Mouse (Mus musculus) ES-E14 (cell line): Measurements from ENCODE around the gene Sh3bp2. TPM values are rescaled to one million over a fixed set of nuclear protein-coding genes. Genes with fewer than 3 reads are reported as not detected.

ENCODE experiments used
- DNase-seq: peaks from one replicate; pipeline ENCODE4 v3.0.0-alpha.2; 2013; ENCODE audit warnings: low read depth, low spot score
- H3K27ac ChIP-seq: 2 replicates; pipeline ENCODE4 v1.5.1; 2012; ENCODE audit warnings: low read depth, mild to moderate bottlenecking, low read length, moderate library complexity, mixed read lengths; ENCODE audit not compliant: poor library complexity, insufficient read depth, severe bottlenecking
- H3K36me3 ChIP-seq: 2 replicates; pipeline ENCODE4 v1.6.1; 2012; ENCODE audit warnings: mild to moderate bottlenecking, low read length, moderate library complexity, mixed read lengths; ENCODE audit not compliant: control insufficient read depth, poor library complexity, insufficient read depth, severe bottlenecking
- H3K4me1 ChIP-seq, 2 experiments: fragments of 150-350 bp in 1 of 2; sonication (generic) in 1 of 2; 2 replicates each; pipeline ENCODE4 v1.6.1; 2012; ENCODE audit warnings: low read length in 2 of 2, mild to moderate bottlenecking in 1 of 2, mixed read lengths in 1 of 2; ENCODE audit not compliant: control insufficient read depth in 2 of 2, insufficient read depth in 2 of 2, poor library complexity in 1 of 2
- H3K4me3 ChIP-seq, 2 experiments: fragments of 150-350 bp in 1 of 2; sonication (generic) in 1 of 2; 2 replicates each; pipeline ENCODE4 v1.5.1; 2012; ENCODE audit warnings: low read length in 2 of 2, low read depth in 1 of 2, mild to moderate bottlenecking in 1 of 2, mixed read lengths in 1 of 2; ENCODE audit not compliant: insufficient read depth in 1 of 2, poor library complexity in 1 of 2, severe bottlenecking in 1 of 2
- H3K9ac ChIP-seq: 2 replicates; pipeline ENCODE4 v1.6.1; 2012; ENCODE audit warnings: low read depth, mild to moderate bottlenecking, low read length, mixed read lengths; ENCODE audit not compliant: poor library complexity, insufficient read depth, severe bottlenecking
- H3K9me3 ChIP-seq: fragments of 150-350 bp; sonication (generic); 2 replicates; pipeline ENCODE4 v1.6.1; 2012; ENCODE audit warnings: low read depth, mild to moderate bottlenecking, low read length; ENCODE audit not compliant: control insufficient read depth, insufficient read depth
- CHD2 ChIP-seq: IDR thresholded peaks from 2 replicates; pipeline ENCODE4 v1.6.1; 2014; ENCODE audit warnings: mild to moderate bottlenecking, low read depth, low read length, inconsistent platforms
- HCFC1 ChIP-seq: IDR thresholded peaks from 2 replicates; pipeline ENCODE4 v1.6.1; 2012; ENCODE audit warnings: low read length, inconsistent platforms, borderline replicate concordance; ENCODE audit not compliant: insufficient read depth
- MAFK ChIP-seq: IDR thresholded peaks from 2 replicates; pipeline ENCODE4 v1.6.1; 2014; ENCODE audit warnings: mild to moderate bottlenecking, low read depth, low read length, inconsistent platforms; ENCODE audit not compliant: insufficient read depth
- ZC3H11A ChIP-seq: IDR thresholded peaks from 2 replicates; pipeline ENCODE4 v1.6.1; 2012; ENCODE audit warnings: low read depth, mild to moderate bottlenecking, inconsistent platforms, low read length, borderline replicate concordance
- ZNF384 ChIP-seq: IDR thresholded peaks from 2 replicates; pipeline ENCODE4 v1.6.1; 2012; ENCODE audit warnings: low read depth, low read length, inconsistent platforms
- in situ Hi-C, 2 experiments: fragments of 600-800 bp; cut with MboI; formaldehyde crosslinking; loops; one replicate each; pipeline ENCODE4 v1.15.1; 2025; ENCODE audit warnings: low sequenced_read_pairs in 2 of 2, inconsistent platforms in 1 of 2; ENCODE audit not compliant: unreplicated experiment in 2 of 2
- total RNA-seq: library from RNA; depleted of rRNA; stranded (reverse); fragments of 300-350 nt; gene quantifications from 2 replicates; pipeline ENCODE4 v1.2.3, GENCODE M21; 2012

The Sh3bp2 gene
- total RNA-seq, 1 experiment: 2.4 TPM

DNA sequence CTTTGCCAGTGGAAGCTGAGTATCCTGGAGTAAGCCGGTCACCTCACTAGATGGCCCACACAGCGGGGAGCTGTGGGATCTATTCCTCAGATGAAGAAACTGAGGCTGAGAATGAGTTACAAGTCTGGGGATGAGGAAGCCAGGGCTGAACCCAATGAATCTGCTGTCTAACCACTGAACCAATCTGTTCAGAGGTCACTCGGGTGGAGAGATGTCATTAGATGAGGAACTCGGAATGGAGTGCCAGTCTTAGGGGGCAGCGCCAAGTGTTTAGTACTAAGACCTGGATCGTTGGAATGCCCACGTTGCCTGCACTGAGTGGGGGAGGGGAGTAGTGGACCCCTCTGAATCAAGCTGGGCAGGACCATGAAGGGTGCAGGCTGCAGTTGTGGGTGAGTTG, 12.4 kb downstream of the Sh3bp2 start:
- peaks cover 0 to 2% of the 10 kb centered on the region in 2 experiments; a peak in 1 of 4 replicates for H3K4me1 ChIP-seq
- H3K9ac ChIP-seq: no peak overlapping the region
- TF ChIP-seq ZNF384 (no peak), ZC3H11A (no peak), CHD2 (no peak), MAFK (no peak), HCFC1 (no peak)
- DNase-seq: no peak
- in situ Hi-C loops: no loop called here
- H3K27ac ChIP-seq: no peak overlapping the region
- no peaks in the 10 kb centered on the region for H3K9me3 ChIP-seq
- no peak overlapping the region for H3K4me3 ChIP-seq
- H3K36me3 ChIP-seq: no peaks in the 10 kb centered on the region

DNA sequence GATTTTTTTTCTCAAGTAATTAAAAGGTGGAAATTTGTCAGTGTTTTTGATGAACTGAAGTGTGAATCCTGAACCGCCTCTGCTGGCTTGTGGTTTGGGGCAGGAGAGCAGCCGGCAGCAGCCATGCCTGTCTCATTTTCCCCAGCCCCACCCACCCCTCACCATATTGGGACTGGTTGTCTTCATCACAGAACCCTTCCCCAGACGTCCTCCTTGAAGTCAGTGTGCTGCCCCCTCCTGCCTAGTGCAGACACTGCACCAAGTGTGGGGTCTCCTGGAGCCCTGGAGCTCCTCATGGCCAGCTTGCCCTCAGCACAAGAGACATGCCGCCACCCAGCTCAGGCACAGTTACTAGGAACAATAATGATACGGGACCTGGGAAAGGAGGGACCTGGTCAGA, 12.9 kb downstream of the Sh3bp2 start:
- peak; percentile 69 for DNase-seq
- in situ Hi-C loops: no loop called here
- Histone ChIP-seq H3K9ac (no peak overlapping the region), H3K9me3 (no peaks in the 10 kb centered on the region), H3K27ac (no peak overlapping the region), H3K4me1 (peaks cover 0 to 2% of the 10 kb centered on the region in 2 experiments; a peak in 1 of 4 replicates), H3K4me3 (no peak overlapping the region), H3K36me3 (no peaks in the 10 kb centered on the region)
- TF ChIP-seq ZC3H11A: no peak
- TF ChIP-seq CHD2: no peak
- no peak for TF ChIP-seq MAFK
- no peak for TF ChIP-seq HCFC1
- no peak for TF ChIP-seq ZNF384

DNA sequence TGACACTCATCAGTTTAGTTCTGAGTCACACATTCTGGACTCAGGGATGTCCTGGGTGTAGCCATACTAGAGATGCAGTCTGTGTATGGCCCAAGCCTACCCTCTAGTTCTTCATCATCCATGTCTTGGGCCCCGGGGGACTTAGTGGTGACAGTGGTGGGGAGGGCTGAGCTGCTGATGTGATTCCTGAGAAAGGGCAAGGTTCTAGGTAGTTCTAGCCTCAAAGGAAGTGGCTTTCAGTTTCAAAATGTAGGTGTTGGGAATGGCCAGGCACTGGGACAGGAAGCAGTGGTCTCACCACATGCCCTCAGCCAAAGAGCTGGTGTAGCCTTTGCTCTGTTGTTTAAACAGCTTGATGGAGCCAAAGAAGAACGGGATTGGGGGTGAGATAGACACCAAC, 13.5 kb downstream of the Sh3bp2 start:
- no peak overlapping the region for H3K27ac ChIP-seq
- no peak for DNase-seq
- in situ Hi-C loops: no loop called here
- H3K4me1 ChIP-seq: peaks cover 0 to 2% of the 10 kb centered on the region in 2 experiments; a peak in 1 of 4 replicates
- H3K36me3 ChIP-seq: no peaks in the 10 kb centered on the region
- no peak overlapping the region for H3K9ac ChIP-seq
- H3K9me3 ChIP-seq: no peaks in the 10 kb centered on the region
- no peak for TF ChIP-seq HCFC1
- no peak for TF ChIP-seq ZNF384
- TF ChIP-seq MAFK: no peak
- no peak for TF ChIP-seq ZC3H11A
- TF ChIP-seq CHD2: no peak
- no peak overlapping the region for H3K4me3 ChIP-seq

DNA sequence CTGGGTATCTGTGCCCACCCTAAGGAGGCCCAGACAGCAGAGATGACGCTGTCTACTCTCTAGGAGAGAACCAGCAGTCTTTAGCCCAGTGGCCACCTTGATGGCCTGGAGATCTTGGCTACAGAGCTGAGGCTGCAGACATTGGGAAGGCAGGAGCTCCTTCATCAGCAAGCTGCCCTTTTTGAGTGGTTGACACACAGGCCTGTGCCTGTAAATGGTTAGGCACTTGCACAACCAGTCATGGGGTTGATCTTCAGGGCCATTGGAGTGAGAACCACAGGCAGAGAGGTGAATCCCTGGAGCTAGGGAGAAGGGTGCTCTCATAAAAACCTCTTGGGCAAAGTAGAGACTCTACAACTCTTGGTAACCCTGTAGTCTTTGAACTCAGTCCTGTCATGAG, 16.5 kb downstream of the Sh3bp2 start:
- TF ChIP-seq MAFK: no peak
- no peak for TF ChIP-seq HCFC1
- no peak for TF ChIP-seq ZNF384
- TF ChIP-seq CHD2: no peak
- no peak for TF ChIP-seq ZC3H11A
- no peak for DNase-seq
- in situ Hi-C loops: no loop called here
- Histone ChIP-seq H3K4me3 (no peak overlapping the region), H3K9me3 (no peaks in the 10 kb centered on the region), H3K36me3 (no peaks in the 10 kb centered on the region), H3K27ac (no peak overlapping the region), H3K4me1 (peaks cover 0 to 2% of the 10 kb centered on the region in 2 experiments; a peak in 1 of 4 replicates), H3K9ac (no peak overlapping the region)

GRCm38 (mm10) chr5:34543114-34543513, 17.5 kb downstream of the Sh3bp2 start:
- Histone ChIP-seq H3K4me3 (no peak overlapping the region), H3K27ac (no peak overlapping the region), H3K9me3 (no peaks in the 10 kb centered on the region), H3K9ac (no peak overlapping the region), H3K36me3 (no peaks in the 10 kb centered on the region), H3K4me1 (peaks cover 0 to 2% of the 10 kb centered on the region in 2 experiments; a peak in 1 of 4 replicates)
- TF ChIP-seq MAFK (no peak), CHD2 (no peak), ZNF384 (no peak)
- no peak for DNase-seq
- in situ Hi-C loops: no loop called here
